Mouse (Mus musculus) hindbrain, embryonic 15.5 days (tissue): ENCODE results near the gene Ncstn. TPM values are rescaled to one million over a fixed set of nuclear protein-coding genes. Genes with fewer than 3 reads are reported as not detected.

Source experiments
- ATAC-seq: fragments of 200-750 bp; cut with Nextera tagmentation; 2 replicates; pipeline ENCODE4 v1.8.0; 2017; ENCODE audit warnings: low read depth, moderate number of reproducible peaks, moderate TSS enrichment; ENCODE audit not compliant: low FRiP score
- H3K27ac ChIP-seq: fragments of 300-500 bp; sonication (generic); replicated peaks from 2 replicates; pipeline ENCODE4 v1.5.1; 2015; ENCODE audit warnings: mild to moderate bottlenecking, inconsistent platforms
- H3K27me3 ChIP-seq: fragments of 300-500 bp; sonication (generic); 2 replicates; pipeline ENCODE4 v1.6.1; 2015; ENCODE audit warnings: control low read depth, inconsistent platforms
- H3K36me3 ChIP-seq: fragments of 300-500 bp; sonication (generic); 2 replicates; pipeline ENCODE4 v1.6.1; 2015; ENCODE audit warnings: control low read depth, inconsistent platforms
- H3K4me1 ChIP-seq: fragments of 300-500 bp; sonication (generic); replicated peaks from 2 replicates; pipeline ENCODE4 v1.6.1; 2015; ENCODE audit warnings: control low read depth, inconsistent platforms
- H3K4me2 ChIP-seq: fragments of 300-500 bp; sonication (generic); 2 replicates; pipeline ENCODE4 v1.6.1; 2015; ENCODE audit warnings: moderate library complexity, mild to moderate bottlenecking, inconsistent platforms
- H3K4me3 ChIP-seq: fragments of 300-500 bp; sonication (generic); 2 replicates; pipeline ENCODE4 v1.5.1; 2015; ENCODE audit warnings: mild to moderate bottlenecking, inconsistent platforms
- H3K9ac ChIP-seq: fragments of 300-500 bp; sonication (generic); 2 replicates; pipeline ENCODE4 v1.6.1; 2015; ENCODE audit warnings: inconsistent platforms
- H3K9me3 ChIP-seq: fragments of 300-500 bp; sonication (generic); 2 replicates; pipeline ENCODE4 v1.6.1; 2016; ENCODE audit warnings: control low read depth, inconsistent platforms
- WGBS: fragments of 180-500 bp; shearing (Covaris S2); methylation state at CpG from one replicate; pipeline ENCODE4 v1.1.7; 2015; 5-methylcytosine and 5-hydroxymethylcytosine counted together
- polyA plus RNA-seq: library from polyadenylated mRNA; unstranded; fragments of >200 nt; fragmentation: Nextera tagmentation; extraction: Ambion mirVana; gene quantifications from 2 replicates; pipeline ENCODE4 v1.2.1, GENCODE M21; 2015

The Ncstn gene
- polyA plus RNA-seq, 1 experiment from 2014 or later, result 114 TPM

DNA sequence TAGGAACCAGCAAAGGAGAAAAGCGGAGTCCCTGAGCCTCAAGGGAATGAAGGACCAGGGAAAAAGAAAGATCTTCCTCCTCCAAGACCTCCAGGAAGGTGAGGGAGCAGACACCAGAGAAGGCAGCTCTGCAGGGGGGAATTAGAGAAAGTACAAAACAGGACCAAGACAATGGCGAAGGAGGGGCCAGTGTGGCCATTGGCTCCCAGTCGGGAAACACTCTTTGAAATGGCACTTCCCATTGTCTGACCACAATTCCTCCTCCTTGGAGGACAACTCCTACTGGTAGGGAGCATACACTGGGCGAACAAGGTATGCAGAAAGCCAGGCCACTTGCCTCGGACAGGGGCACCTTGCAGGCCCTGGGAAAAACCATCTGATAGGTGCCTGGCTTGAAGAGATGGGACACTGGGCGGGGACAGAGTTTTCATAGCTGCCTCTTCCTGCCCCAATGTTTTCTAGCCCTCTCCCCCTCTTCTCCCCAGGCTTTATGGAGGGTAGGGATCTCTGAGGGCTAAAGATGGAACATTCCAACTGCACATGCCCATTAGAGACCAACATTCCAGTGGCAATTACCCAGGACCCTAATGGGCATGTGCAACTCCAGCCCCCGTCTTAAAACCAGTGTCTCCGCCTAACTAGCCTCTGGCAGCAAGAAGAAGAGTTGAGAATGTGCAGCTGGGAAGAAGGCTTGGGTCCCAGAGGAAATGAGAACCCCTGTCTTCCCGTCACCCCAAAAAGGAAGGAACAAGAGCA, 58.3 kb downstream of the Ncstn start:
- Histone ChIP-seq H3K4me1 (peaks cover 74% of the 10 kb centered on the region), H3K27ac (peak overlapping the region; percentile 98)
- ATAC-seq, result no peak

GRCm38 (mm10) chr1:172019863-172020521, 62.6 kb downstream of the Ncstn start:
- Histone ChIP-seq H3K9me3 (no peaks in the 10 kb centered on the region), H3K27me3 (no peaks in the 10 kb centered on the region), H3K4me1 (peaks cover 91% of the 10 kb centered on the region), H3K9ac (no peak overlapping the region), H3K4me2 (no peak overlapping the region), H3K4me3 (no peak overlapping the region), H3K36me3 (no peaks in the 10 kb centered on the region), H3K27ac (peak overlapping the region; percentile 25; the same call in 1 of the 2 replicates)
- 58% methylated on average over 10 of the region's 10 CpGs for WGBS
- no peak for ATAC-seq

More for the DNA sequence above, 58.3 kb downstream of the Ncstn start:
- no peaks in the 10 kb centered on the region for H3K9me3 ChIP-seq
- no peaks in the 10 kb centered on the region for H3K36me3 ChIP-seq
- H3K4me2 ChIP-seq, result peak overlapping the region; percentile 94
- H3K4me3 ChIP-seq, result peak overlapping the region; percentile 95
- peak overlapping the region; percentile 95 for H3K9ac ChIP-seq
- WGBS, result 13% methylated on average over 9 of the region's 9 CpGs
- no peaks in the 10 kb centered on the region for H3K27me3 ChIP-seq

DNA sequence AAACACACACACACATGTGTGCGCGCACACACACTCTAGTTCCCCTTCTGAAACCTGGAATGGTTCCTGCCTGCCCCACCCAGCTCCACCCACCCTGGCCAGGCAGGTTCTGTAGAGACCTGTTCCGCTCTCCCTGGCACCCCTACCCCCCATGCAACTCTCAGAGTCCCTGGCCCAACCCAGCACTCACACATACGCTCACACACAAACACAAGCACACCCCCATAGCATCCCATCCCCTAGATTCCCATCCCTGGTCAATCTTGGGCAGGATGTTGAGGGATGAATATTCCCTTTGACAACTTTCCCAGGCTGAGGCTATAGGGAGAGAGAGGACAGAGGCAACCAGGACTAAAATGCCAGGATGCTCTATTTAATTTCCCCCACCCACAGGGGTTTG, 63.3 kb downstream of the Ncstn start:
- Histone ChIP-seq H3K27me3 (no peaks in the 10 kb centered on the region), H3K27ac (no peak overlapping the region), H3K4me1 (peaks cover 91% of the 10 kb centered on the region), H3K4me2 (no peak overlapping the region), H3K36me3 (no peaks in the 10 kb centered on the region), H3K4me3 (no peak overlapping the region), H3K9ac (no peak overlapping the region), H3K9me3 (no peaks in the 10 kb centered on the region)
- ATAC-seq, result no peak
- WGBS, result 92% methylated on average over 4 of the region's 4 CpGs

DNA sequence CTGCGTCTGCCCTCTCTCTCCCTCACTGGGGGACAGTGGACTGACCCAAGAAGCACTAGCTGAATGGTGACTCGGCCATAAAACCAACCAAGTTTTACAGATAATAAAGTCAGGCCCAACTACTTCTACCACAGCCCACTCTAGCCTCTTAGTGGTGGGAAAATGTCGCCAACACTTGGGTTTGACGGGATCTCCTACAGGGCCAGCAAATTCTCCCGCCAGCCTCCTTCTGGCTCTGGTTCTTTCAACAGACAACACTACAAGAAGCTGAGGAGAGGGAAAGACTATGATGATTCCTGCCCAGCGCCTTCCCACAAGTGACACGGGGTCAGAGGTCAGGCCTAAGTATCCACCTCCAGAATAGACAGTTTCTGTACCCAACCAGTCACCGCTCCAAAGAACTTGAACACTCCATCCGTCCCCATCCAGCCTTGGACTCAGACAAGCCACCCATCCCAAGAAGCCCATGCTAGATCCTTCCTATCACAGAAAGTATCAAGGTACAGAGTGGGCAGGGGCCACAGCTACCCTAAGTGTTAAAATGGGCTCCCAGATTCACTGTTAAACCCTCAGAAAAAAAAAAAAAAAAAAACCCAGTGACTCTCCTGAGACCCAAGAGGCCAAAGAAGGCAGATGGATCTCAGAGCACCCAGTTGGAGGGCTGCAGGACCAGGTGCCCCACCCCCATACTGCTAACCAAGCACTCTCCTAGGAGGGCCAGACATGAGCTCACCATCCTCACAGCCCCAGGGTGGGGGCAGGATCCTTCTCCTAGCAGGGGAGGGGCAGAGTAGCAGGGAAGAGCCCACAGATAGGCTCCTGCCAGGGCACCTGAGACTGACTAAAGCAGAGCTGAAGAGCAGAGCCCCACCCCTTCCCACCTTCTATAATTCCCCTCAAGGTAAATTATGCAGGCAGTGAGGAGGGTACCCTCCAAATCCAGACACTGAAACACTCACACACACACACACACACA, 64.0 kb downstream of the Ncstn start:
- 65% methylated on average over 9 of the region's 9 CpGs for WGBS
- Histone ChIP-seq H3K27ac (peak overlapping the region; percentile 83), H3K36me3 (no peaks in the 10 kb centered on the region), H3K4me3 (no peak overlapping the region), H3K4me2 (no peak overlapping the region), H3K9ac (no peak overlapping the region), H3K9me3 (no peaks in the 10 kb centered on the region), H3K27me3 (no peaks in the 10 kb centered on the region), H3K4me1 (peaks cover 91% of the 10 kb centered on the region)
- ATAC-seq, result no peak

GRCm38 (mm10) chr1:172017517-172018070, 65.0 kb downstream of the Ncstn start:
- peak overlapping the region; percentile 36; the same call in 1 of the 2 replicates for H3K4me2 ChIP-seq
- H3K4me1 ChIP-seq, result peaks cover 93% of the 10 kb centered on the region
- H3K9ac ChIP-seq, result no peak overlapping the region; the same call in 1 of the 2 replicates
- H3K4me3 ChIP-seq, result no peak overlapping the region
- no peaks in the 10 kb centered on the region for H3K9me3 ChIP-seq
- no peaks in the 10 kb centered on the region for H3K27me3 ChIP-seq
- H3K27ac ChIP-seq, result peak overlapping the region; percentile 83
- 45% methylated on average over 6 of the region's 6 CpGs for WGBS
- ATAC-seq, result no peak
- no peaks in the 10 kb centered on the region for H3K36me3 ChIP-seq

GRCm38 (mm10) chr1:172016660-172017516, 65.7 kb downstream of the Ncstn start:
- Histone ChIP-seq H3K4me3 (0 out of 2 replicates have a peak overlapping the region, but pooled peaks have one; percentile 0), H3K9ac (no peak overlapping the region), H3K27ac (peak overlapping the region; percentile 83), H3K36me3 (peaks cover under 1% of the 10 kb centered on the region; the same call in 1 of the 2 replicates), H3K4me2 (peak overlapping the region; percentile 36), H3K27me3 (no peaks in the 10 kb centered on the region), H3K9me3 (no peaks in the 10 kb centered on the region), H3K4me1 (peaks cover 92% of the 10 kb centered on the region)
- peak; percentile 71 for ATAC-seq
- WGBS, result 7% methylated on average over 6 of the region's 6 CpGs

GRCm38 (mm10) chr1:172016031-172016430, 66.6 kb downstream of the Ncstn start:
- H3K4me3 ChIP-seq, result no peak overlapping the region
- H3K36me3 ChIP-seq, result peaks cover 9% of the 10 kb centered on the region
- no peaks in the 10 kb centered on the region for H3K9me3 ChIP-seq
- peak overlapping the region; percentile 36 for H3K4me2 ChIP-seq
- no peak overlapping the region; the same call in 1 of the 2 replicates for H3K9ac ChIP-seq
- peaks cover 90% of the 10 kb centered on the region for H3K4me1 ChIP-seq
- H3K27ac ChIP-seq, result peak overlapping the region; percentile 83
- 31% methylated on average over 8 of the region's 8 CpGs for WGBS
- no peak for ATAC-seq
- H3K27me3 ChIP-seq, result no peaks in the 10 kb centered on the region

Other genes starting within 250 kb of the Ncstn start
- gene Cd84, start 243.1 kb downstream of the Ncstn start, polyA plus RNA-seq, result 1.2 and 1.9 TPM in 2 replicates
- not detected in 2 replicates for gene Gm10521, start 187.1 kb downstream of the Ncstn start, polyA plus RNA-seq
- 0.19 and 0.26 TPM in 2 replicates for gene Slamf6, start 165.3 kb downstream of the Ncstn start, polyA plus RNA-seq
- gene Vangl2, start 54.4 kb downstream of the Ncstn start, polyA plus RNA-seq, result 41.1 and 48.9 TPM in 2 replicates
- gene Nhlh1, start 25.2 kb downstream of the Ncstn start, polyA plus RNA-seq, result 3.6 and 4.8 TPM in 2 replicates
- 183 and 190 TPM in 2 replicates for gene Copa, start 266 bp downstream of the Ncstn start, polyA plus RNA-seq
- gene Pex19, start 44.0 kb upstream of the Ncstn start, polyA plus RNA-seq, result 163 TPM in 2 replicates
- 84.6 and 85.8 TPM in 2 replicates for gene Dcaf8, start 65.3 kb upstream of the Ncstn start, polyA plus RNA-seq
- 454 and 489 TPM in 2 replicates for gene Pea15a, start 124.0 kb upstream of the Ncstn start, polyA plus RNA-seq
- gene Casq1, start 137.1 kb upstream of the Ncstn start, polyA plus RNA-seq, result 1.4 and 2.2 TPM in 2 replicates
- 0.05 and 0.06 TPM in 2 replicates for gene Atp1a4, start 175.6 kb upstream of the Ncstn start, polyA plus RNA-seq
- 75.3 and 79.0 TPM in 2 replicates for gene Igsf8, start 178.8 kb upstream of the Ncstn start, polyA plus RNA-seq
- gene Atp1a2, start 215.3 kb upstream of the Ncstn start, polyA plus RNA-seq, result 74.3 and 75.8 TPM in 2 replicates
- 4.1 and 4.3 TPM in 2 replicates for gene Kcnj9, start 246.5 kb upstream of the Ncstn start, polyA plus RNA-seq